Mouse (Mus musculus) MN1 (cell line): ENCODE data around the gene Hoxb8.

Experiments
- DNase-seq: peaks from one replicate; pipeline ENCODE4 v3.0.0-alpha.2; 2016; ENCODE audit warnings: low spot score

Hoxb8 gene

DNA sequence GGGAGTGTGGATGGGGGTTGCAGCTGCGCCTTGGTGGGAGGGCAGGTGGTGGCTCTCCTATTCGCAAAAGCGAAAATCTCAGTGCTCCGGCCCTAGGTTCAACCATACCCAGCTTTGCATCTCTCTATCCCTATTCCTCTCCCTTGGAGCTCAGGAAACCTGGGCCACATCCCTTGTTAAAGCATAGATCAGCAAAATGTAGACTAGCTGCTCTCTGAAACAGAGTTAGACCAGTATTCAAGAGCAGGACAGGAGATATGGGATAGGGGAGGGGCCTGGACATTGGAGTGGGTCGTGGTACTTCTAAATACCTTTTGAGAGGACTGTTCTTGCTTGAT lies 33.6 kb downstream of the Hoxb8 start:
- DNase-seq: no peak

DNA sequence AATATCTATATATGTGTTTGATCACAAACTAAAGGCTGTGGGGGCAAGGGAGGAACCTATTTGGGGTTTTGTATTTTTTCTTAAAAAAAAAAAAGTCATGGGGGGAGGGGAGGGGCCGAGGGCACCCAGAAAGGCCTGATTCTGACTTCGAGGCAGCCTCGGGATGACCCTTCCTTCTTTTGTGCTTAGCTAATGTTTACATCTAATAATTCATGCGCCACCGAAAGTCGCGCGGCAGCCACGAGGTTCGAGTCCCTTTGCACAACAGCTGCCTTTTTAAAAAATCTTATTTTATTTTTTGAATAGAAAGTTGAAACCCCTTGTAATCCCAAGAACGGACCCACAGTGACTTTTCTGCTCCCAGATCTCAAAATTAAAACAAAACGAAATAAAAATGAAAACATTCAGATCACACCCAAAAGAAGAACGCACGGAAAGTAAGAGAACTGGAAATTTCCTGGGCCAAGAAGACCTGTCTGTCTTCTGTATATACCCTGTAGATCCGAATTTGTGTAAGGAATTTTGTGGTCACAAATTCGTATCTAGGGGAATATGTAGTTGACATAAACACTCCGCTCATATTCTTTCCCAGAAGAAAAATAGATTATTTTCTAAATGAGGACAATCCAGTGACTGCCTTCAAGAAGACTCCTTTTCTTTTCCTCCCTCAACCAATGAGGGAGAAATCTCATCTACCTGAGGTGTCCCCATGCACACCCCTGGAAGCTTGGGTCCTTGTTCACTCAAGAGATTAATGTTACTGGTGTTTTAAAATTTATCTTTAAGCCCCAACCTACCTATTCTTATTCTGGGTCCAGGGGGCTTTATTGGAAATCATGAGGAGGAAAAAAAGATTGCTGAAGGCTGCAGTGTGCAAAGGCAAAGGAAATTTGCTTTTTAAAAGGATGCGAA lies 35.2 kb downstream of the Hoxb8 start:
- DNase-seq: no peak

DNA sequence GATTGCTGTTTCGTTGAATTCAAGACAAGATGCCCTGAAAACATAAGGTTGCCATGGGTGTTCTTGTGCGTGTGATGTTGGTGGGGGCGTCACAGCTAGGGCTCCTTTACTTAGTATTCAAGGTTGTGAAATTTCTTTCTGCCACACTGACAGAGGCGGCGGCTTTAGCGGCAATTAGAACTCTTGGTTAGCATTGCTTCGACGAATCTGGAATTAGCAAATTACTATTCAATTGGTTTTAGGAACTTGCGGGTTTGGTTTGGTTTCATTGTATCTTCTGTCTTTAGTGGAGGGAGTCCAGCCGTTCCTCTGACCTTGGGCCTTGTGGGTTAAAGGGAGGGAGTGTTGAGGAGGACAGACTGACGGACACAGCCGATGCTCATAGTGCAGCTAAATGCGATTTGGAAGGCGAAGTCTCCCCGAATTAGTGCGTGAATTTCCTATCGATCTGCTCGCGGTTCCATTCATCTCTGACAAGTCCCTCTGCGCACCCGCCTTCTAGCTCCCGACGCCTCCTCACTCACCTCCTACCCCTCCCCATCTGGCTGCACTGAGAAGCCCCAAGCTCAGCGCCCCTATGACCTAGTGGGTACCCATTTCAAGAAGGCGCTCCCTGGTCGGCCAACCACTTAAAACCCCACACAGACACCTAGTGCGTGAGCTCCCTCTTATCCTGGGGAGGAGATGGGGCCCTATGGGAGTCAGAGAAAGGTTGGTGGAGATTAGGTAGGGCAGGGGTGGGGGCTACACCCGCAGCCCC lies 36.1 kb downstream of the Hoxb8 start, which contains the start of gene Hoxb4:
TSS of gene Hoxb4 (plus strand) at position 660 of the 760 bp plus-strand sequence.
- no peak for DNase-seq

DNA sequence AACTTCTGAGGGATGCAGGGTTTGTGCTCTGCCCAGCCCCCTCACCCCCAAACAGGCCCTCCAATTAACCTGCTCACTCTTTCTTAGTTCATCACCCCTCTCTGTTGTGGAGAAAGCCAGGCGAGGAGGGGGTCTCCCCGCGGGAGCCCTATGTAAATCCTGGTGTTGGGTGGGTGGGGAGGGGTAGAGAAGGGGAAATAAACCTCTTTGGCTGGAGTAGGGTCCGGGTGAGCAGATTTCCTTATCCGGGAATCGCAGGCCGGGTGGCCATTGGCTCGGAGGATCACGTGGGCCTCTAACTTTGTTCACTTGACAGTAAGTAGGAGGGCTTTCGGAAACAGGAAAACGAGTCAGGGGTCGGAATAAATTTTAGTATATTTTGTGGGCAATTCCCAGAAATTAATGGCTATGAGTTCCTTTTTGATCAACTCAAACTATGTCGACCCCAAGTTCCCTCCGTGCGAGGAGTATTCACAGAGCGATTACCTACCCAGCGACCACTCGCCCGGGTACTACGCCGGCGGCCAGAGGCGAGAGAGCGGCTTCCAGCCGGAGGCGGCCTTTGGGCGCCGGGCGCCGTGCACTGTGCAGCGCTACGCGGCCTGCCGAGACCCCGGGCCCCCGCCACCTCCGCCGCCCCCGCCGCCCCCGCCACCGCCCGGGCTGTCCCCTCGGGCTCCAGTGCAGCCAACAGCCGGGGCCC lies 36.8 kb downstream of the Hoxb8 start:
- DNase-seq: no peak

DNA sequence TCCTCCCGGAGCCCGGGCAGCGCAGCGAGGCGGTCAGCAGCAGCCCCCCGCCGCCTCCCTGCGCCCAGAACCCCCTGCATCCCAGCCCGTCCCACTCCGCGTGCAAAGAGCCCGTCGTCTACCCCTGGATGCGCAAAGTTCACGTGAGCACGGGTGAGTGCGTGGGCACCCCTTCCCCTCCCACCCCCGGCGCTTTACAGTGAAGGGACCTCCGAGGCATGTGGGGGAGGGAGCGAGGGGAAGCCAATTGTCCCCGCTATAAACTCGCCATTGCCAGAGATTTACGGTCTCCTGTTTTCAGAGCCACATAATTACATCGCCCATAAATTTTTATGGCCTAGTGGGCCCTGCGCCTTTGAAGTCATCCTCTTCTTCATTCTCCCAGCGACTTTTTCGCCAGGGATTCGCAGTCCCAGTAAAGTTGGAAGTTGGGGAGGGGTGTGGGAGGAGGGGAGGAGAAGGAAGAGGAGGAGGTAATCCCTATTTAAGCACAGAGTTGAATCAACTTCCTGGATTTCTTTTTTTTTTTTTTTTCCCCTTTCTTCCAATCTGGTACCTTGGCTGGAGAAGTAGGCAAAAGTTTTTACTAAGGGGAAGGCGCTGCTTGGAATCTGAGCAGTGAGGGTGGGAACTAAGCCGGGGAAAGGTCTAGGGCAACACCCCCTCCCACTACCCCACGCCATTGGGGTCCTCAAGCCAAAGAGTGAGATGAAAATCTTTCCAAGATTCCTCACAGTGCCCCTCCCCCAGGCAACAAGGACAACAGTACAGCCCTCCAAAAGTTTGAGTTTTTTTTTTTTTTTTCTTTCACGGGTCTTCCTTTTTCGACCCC lies 37.6 kb downstream of the Hoxb8 start:
- no peak for DNase-seq

DNA sequence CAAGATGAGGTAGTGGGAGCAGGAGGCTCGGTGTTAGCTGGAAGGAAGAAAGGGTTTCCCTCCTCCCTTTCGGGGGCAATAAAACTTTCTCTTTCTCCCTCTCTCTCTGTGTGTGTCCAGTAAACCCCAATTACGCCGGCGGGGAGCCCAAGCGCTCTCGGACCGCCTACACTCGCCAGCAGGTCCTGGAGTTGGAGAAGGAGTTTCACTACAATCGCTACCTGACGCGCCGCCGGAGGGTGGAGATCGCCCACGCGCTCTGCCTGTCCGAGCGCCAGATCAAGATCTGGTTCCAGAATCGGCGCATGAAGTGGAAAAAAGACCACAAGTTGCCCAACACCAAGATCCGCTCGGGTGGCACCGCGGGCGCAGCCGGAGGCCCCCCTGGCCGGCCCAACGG lies 38.2 kb downstream of the Hoxb8 start:
- no peak for DNase-seq

DNA sequence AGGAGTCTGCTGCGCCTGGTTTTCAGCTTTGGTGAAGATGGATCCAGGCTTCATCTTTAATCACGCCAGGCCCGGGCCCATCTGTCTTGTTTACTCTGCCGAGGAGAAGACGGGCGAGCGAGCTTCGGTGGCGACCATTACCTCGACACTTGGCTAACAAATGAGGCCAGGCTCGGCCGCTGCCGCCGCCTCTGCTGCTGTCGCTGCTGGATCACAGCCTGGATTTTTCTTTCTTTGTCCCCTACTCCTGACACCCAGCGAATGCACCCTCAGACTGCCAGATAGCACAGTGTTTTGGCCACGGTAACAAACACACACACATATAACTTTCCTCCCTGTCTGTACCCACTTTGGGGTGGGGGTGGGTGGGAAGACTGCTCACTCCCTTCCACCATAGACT lies 39.0 kb downstream of the Hoxb8 start:
- no peak for DNase-seq

DNA sequence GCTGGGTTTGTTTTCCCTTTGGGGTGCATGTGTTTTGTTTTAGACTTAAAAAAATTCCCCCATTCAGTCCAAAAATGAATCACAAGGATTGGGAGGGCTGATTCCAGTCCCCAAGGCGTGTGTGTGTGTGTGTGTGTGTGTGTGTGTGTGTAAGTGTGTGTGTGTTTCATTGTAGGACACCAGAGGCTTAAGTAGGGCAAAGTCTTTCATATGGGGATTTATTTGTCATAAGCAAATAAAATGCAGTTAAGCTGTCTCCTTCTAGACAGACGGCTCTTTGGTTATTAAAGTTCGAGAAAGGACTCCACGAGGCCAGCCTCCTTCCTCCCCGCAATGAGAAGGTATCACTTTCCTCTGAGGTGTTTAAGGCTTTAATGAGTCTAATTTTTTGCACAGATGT lies 40.1 kb downstream of the Hoxb8 start:
- no peak for DNase-seq

DNA sequence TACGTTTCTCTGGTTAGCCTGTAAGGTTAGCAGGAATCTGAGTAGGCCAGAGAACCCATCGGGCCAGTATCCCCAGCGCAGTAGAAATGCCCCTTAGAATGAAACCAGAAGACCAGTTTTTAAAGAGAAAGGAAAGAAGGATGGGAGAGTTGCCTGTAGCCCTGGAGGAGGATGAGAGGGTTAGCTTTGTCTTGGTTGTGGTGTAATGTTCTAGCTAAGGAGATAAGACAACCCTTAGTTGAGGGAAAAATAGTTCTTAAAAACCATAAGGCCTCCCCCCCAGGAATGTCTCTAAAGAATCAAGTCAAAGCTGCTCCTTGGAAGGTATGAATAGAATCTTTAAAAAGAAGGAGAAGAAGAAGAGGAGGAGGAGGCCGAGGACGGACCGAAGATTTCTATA lies 41.0 kb downstream of the Hoxb8 start:
- DNase-seq: no peak

DNA sequence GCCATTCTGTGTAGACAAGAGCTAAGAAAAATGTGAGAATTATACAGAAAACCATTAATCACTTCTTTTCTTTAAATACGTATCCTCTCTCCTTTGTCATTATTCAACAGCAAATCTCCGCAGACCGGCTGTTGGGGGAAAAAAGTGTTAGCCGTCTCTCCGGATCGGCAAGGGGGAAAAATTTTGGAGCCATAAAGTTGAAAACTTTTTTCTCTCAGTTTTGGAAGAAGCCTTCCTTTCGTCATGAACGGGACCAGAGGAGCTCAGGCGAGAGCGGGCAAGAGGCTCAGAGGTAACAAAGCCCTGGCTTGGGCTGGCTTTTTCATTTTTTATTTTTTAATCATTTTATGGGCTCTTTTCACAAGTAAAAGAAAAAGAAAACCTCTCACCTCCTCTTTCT lies 41.4 kb downstream of the Hoxb8 start, which contains the start of gene Hoxb3:
TSS of gene Hoxb3 (plus strand) at position 173 of the 400 bp plus-strand sequence.
- DNase-seq: no peak

DNA sequence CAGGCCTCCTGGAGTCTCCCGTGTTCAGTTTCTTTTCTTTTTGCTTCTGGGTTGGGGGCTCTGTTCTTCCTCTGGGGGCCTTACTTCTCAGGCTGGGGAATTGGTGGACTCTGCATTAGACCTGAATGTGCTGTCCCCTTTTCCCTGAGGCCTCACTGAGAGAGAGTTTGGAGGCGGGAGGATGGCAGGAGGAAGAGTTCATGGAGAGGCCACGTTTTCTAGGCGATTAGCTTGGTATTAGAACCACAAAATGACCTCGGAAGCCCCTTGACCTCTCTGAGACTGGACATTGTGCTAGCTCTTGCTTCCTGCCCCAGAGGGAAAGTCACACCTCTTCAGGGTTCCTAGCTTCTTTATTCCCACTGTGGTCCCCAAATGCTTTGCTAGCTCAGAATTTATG lies 42.4 kb downstream of the Hoxb8 start:
- DNase-seq: no peak

DNA sequence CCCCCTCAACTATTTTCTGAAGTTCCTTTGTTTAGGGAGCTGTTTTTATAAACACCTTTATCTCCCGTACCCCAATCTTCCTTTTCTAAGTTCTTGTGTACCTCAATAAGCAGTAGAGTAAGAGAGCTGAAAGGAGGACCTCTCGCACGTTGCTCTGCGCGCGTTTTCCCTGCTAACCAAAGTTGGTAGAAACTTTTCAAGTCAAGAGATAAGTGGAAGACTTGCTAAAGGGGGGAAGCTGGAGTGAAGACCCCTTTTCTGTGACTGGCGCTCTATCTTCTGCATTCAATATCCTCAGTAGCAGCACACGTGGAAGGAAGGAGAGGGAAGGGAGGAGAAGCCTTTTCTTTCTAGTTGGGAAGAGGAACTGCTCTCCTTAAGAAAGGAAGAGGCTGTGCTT lies 43.3 kb downstream of the Hoxb8 start:
- no peak for DNase-seq

DNA sequence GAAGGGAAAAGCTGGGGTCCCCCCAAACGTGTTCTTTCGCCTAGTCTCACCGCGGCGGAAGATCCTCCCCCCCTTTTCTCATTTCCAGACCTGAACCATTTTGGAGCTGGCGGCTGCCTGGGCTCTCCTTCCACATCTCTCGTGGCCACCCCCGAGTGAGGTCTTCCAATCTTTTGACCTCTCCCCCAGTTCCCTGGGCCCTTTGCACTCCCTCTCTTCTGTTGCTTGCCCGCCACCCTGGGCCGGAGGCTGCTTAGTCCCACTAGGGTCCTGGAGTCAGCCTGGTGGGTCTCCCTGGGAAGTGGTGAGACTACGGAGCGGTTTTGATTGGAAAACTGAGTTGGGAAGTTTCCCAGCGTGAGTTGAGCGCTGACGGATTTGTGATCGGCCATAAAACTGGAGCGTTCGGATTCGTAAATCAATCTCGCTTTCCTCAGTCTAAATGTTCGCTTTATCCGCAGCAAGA lies 44.1 kb downstream of the Hoxb8 start:
- no peak for DNase-seq

DNA sequence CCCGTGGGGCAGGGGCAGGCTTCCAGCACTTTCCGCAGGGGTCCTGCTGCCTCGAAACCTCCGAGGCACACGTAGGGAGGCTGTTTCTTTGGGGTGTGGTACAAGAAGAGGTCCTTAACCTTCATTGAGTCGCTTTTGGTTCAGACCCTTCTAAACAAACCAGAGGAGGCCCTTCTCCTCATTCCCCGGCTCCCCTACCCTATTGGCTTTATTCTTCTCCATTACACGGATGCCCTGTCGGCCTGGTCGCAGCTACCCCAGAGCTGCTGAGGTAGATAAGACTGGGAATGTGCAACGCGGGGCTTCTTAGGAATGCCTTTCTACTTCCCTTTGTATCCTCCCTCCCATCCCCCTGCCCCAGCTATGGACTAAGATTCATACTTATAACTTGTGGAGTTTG lies 45.0 kb downstream of the Hoxb8 start:
- DNase-seq: no peak

DNA sequence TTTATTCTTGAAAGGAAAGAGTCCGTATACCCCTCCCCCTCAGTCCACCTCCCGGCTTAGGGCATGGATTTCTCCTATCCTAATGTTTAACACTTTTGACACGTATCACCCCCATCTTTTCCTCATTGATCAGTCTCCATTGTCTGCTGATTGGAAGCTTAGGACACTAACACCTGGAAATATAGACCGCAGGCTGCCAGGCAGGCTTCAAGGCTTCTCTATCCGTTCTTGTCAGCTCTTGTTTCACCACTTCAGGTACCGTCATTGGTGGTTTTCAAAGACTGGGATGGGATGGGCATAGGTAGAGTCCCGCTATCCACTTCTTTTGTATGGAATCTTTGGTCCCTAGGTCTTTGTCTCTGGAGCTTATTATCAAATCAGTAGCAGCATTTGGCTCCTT lies 45.4 kb downstream of the Hoxb8 start:
- no peak for DNase-seq

DNA sequence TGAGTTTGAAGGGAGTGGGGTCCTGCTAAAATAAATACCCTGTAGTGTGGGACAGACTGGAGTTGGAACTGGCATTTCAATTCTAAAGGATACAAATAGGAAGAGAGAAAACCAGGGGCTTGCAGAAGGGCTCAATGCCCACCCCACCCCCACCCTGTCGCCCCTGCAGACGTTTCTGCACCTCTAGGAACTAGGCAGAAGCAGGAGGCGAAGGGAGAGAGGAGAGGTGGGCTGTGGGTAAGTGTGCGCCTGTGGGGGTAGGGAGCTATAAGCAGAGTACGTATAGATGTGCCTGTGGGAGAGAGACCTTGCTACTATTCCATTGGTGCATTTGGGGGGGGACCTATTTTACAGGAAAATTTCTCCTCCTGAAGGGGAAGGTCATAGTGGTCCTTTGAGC lies 46.0 kb downstream of the Hoxb8 start:
- DNase-seq: no peak

DNA sequence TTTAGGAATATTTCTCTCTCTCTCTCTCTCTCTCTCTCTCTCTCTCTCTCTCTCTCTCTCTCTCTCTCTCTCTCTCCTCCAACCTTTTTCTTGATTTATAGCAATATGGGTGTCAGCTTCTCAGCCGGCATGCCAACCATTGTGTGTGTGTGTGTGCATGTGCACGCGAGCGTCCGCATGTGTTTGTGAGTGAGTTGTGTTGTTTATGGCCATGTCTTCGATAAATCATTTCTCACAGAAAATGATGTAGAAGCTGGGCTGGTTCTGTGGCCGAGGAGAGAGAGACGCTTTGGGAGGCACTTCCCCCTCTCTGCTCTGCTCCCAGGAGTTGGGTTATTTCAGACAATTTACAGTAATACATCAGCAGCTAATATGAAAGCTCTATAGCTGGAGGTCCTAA lies 46.9 kb downstream of the Hoxb8 start:
- DNase-seq: no peak

DNA sequence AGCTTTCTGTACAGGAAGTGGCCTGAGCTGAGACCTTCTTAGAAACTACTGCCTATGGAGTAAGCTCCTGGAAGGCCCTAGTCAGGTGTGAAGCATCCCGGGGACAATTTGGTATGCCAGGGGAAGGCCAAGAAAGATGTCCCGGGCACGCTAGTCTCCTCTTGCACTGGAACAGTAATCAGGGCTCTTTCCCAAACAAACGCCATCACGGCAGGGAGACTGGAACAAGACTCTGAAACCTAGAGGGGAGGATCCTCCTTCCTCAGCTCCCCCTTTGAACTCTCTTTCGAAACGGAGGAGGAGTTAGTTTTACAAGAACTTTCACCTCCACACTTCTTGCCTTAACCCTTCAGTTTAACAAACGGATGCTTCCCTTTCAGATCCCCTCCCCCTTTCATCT lies 50.4 kb downstream of the Hoxb8 start:
- DNase-seq: no peak

DNA sequence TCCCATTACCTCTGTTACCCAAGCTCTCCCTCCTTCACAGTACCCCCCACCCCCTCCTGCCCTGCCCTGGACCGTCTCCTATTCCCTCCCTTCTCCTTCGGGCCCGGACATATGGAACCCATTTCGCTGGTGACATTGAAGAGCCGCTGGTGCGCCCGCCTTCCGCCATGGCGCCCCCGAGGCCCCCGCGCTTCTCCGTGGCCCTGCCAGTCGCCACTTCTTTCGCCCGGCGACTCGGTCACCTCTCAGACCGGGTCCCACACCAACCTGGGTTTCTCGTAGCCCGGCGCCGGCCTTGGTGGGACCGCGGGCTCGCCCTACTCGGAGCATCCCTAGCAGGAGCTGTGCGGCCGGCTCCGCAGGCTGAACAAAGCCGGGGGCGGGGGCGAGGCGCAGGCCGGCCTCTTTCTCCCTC lies 50.9 kb downstream of the Hoxb8 start:
- no peak for DNase-seq

DNA sequence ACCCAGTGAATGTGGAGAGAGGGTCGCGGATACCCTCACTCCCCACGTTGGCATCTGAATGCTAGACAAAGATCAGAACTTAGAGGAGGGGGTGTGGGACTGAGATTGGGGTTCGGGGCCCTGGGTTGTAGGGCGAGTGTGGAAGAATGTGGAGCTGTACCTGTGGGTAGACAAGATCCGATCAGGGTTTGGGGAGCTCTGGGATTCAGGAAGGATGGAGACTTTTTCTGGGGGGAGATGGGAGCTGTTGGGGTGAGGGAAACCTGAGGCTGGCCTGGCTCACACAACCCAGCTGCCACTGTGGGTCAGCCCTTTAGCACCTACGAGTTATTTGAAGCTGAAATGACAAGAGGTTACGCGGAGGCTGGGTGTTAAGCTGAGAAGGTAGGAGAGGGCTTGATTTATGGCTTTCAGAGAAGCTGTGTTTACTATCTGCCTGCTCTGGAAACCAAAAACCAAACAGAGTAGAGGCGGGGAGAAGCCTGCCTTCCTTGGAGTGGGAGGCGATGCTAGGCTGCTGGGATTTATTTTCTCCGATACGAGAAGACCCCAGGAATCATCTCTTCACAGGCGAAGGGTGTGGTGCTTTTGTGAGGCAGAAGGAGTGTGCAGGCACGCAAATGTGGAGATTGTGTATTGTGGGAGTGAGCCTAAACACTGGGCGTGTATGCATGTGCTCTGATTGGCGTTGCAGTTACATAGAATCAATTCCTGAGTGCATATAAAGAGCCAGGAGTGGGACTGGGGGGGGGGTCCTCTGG lies 51.7 kb downstream of the Hoxb8 start:
- DNase-seq: no peak

DNA sequence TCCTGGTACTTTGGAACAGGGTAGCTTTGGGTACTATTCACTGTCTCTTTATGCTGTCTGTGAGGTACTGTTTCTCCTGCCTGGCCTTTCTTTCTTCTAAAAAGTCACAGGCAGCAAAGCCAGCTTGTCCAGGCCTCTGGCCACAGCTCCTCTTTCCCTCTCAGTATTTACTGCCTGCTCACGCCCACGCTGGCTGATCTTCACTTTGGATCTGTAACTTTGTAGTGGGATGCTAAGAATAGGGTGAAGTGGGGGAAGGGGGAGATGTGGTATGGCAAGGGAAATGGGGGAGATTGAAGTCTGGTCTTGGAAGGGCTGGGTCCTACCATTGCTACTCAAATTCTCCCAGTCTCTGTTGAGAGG lies 52.3 kb downstream of the Hoxb8 start:
- no peak for DNase-seq
